Mouse (Mus musculus): ENCODE measurements at regions not wholly inside any gene's neighbourhood (a gene's known extent, or its start where the extent isn't known, plus 50 kb on each side); places are given as distances from the start of the nearest gene placed in this dataset.
A peak's percentile ranks its signal among the peaks of the same experiment; 100 is the strongest.
"Not testable (repeated sequence)": the region's sequence is repeated elsewhere in the genome, so short reads cannot be mapped to it uniquely, and the experiment has no call there.

- no peak for DNase-seq
Measured at GRCm38 (mm10) chr8:31518903-31519302, 1909.6 kb upstream of the 5930422O12Rik start.

GRCm38 (mm10) chr8:31520991-31521448, 1907.5 kb upstream of the 5930422O12Rik start:
- DNase-seq = no peak

GRCm38 (mm10) chr8:31525071-31525470, 1903.4 kb upstream of the 5930422O12Rik start:
- DNase-seq = no peak

- DNase-seq = peak; percentile 14 to 40
Measured at GRCm38 (mm10) chr8:31539251-31539650, 1889.3 kb upstream of the 5930422O12Rik start.

GRCm38 (mm10) chr8:31541646-31542045, 1886.9 kb upstream of the 5930422O12Rik start:
- no peak for DNase-seq

- no peak for DNase-seq
Measured at GRCm38 (mm10) chr8:31574136-31574535, 1854.4 kb upstream of the 5930422O12Rik start.

- DNase-seq = no peak
Measured at GRCm38 (mm10) chr8:31576129-31576528, 1852.4 kb upstream of the 5930422O12Rik start.

GRCm38 (mm10) chr8:31584661-31585060, 1843.8 kb upstream of the 5930422O12Rik start:
- no peak for DNase-seq

GRCm38 (mm10) chr8:31599536-31599935, 1829.0 kb upstream of the 5930422O12Rik start:
- no peak for DNase-seq

GRCm38 (mm10) chr8:31600979-31601378, 1827.5 kb upstream of the 5930422O12Rik start:
- no peak for DNase-seq

- DNase-seq = no peak
Measured at GRCm38 (mm10) chr8:31616501-31616900, 1812.0 kb upstream of the 5930422O12Rik start.

- no peak for DNase-seq
Measured at GRCm38 (mm10) chr8:31627708-31628107, 1800.8 kb upstream of the 5930422O12Rik start.

GRCm38 (mm10) chr8:31628146-31628545, 1800.4 kb upstream of the 5930422O12Rik start:
- no peak for DNase-seq

- no peak for DNase-seq
Measured at GRCm38 (mm10) chr8:31638417-31638816, 1790.1 kb upstream of the 5930422O12Rik start.

GRCm38 (mm10) chr8:31663717-31664116, 1764.8 kb upstream of the 5930422O12Rik start:
- no peak for DNase-seq

GRCm38 (mm10) chr8:31665485-31665884, 1763.0 kb upstream of the 5930422O12Rik start:
- no peak for DNase-seq

GRCm38 (mm10) chr8:31704168-31704567, 1724.3 kb upstream of the 5930422O12Rik start:
- DNase-seq = no peak

- DNase-seq = peak; percentile 3
Measured at GRCm38 (mm10) chr8:31713321-31714076, 1715.0 kb upstream of the 5930422O12Rik start.

GRCm38 (mm10) chr8:31714077-31714458, 1714.4 kb upstream of the 5930422O12Rik start:
- no peak for DNase-seq

GRCm38 (mm10) chr8:31720021-31720420, 1708.5 kb upstream of the 5930422O12Rik start:
- DNase-seq = no peak

- DNase-seq = no peak
Measured at GRCm38 (mm10) chr8:31720585-31720984, 1707.9 kb upstream of the 5930422O12Rik start.

GRCm38 (mm10) chr8:31725430-31725829, 1703.1 kb upstream of the 5930422O12Rik start:
- no peak for DNase-seq

GRCm38 (mm10) chr8:31735610-31736009, 1692.9 kb upstream of the 5930422O12Rik start:
- DNase-seq = no peak

- DNase-seq = not testable (repeated sequence)
Measured at GRCm38 (mm10) chr8:31737314-31737713, 1691.2 kb upstream of the 5930422O12Rik start.
